Mouse (Mus musculus): ENCODE measurements around the gene Cntfr.

GRCm38 (mm10) chr4:41739260-41739659, 42.4 kb upstream of the Cntfr start:
- TF ChIP-seq CTCF (IDR thresholded peaks at IDR 0.05; ENCODE audit: low read depth, low read length) (no peak), TAL1 (conservative IDR thresholded peaks at IDR 0.05; ENCODE audit: low read depth, low read length) (no peak), POLR2AphosphoS5 (IDR thresholded peaks at IDR 0.05; ENCODE audit: insufficient replicate concordance, low read depth, low read length) (no peak), GATA2 (IDR thresholded peaks at IDR 0.05; ENCODE audit: borderline replicate concordance, low read depth, low read length) (no peak)
